Mouse (Mus musculus): ENCODE results near the gene Spout1. TPM values are rescaled to one million over a fixed set of nuclear protein-coding genes. Genes with fewer than 3 reads are reported as not detected.
"Not testable (repeated sequence)": the region's sequence is repeated elsewhere in the genome, so short reads cannot be mapped to it uniquely, and the experiment has no call there.

Spout1 gene
- polyA plus RNA-seq, 1 experiment: 28.7 TPM

DNA sequence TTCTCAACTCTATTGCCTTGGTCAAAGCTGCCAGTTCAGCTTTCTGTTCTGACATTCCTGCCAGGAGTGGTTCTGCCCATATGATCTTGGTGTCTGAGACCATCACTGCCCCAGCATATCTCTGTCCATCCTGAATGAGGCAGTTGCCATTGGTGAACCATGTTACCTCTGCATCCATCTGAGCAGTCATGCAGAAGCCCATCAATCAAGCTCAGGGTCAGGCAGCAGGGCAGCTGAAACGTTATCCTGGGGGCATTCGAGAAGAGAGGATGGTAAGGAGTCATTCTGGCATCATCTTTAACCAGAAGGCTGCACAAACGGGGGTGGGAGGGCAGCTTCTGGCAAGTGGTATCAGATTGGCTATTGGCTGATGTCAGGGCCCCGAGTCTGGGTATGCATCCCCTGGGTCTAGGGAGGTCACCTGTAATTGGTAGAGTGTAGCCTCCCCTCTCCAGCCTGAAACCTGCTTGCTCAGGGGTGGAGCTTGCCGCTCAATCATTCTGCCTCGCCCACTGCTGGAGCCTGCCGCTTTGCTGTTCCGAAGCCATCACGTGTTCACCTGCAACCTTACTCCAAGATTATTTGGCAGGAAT lies 13.8 kb downstream of the Spout1 start:
- Histone ChIP-seq H3ac (ENCODE audit: control insufficient read depth, insufficient read length) (no peak overlapping the region), H3K79me2 (ENCODE audit: control insufficient read depth, insufficient read depth) (no peaks in the 10 kb centered on the region), H3K4me3 (no peak overlapping the region), H3K36me3 (ENCODE audit: control insufficient read depth, insufficient read depth) (no peaks in the 10 kb centered on the region), H3K27me3 (ENCODE audit: control insufficient read depth, insufficient read depth, insufficient read length) (no peaks in the 10 kb centered on the region), H3K4me2 (ENCODE audit: low read depth) (no peak overlapping the region)
- TF ChIP-seq USF1 (IDR thresholded peaks at IDR 0.05; ENCODE audit: low read depth): no peak
- TF ChIP-seq POLR2A (IDR thresholded peaks at IDR 0.05; ENCODE audit: insufficient read length, low read depth): no peak
- no peak for TF ChIP-seq TCF12 (IDR thresholded peaks at IDR 0.05; ENCODE audit: insufficient read depth, poor library complexity, severe bottlenecking)
- no peak for TF ChIP-seq MYOG (IDR thresholded peaks at IDR 0.05; ENCODE audit: control insufficient read depth in 1 of 3, insufficient read depth in 1 of 3, insufficient read length in 2 of 3, low read depth in 2 of 3)
- no peak for TF ChIP-seq E2F4 (IDR thresholded peaks at IDR 0.05; ENCODE audit: insufficient read depth)
- no peak for TF ChIP-seq MYOD1 (IDR thresholded peaks at IDR 0.05; ENCODE audit: control insufficient read depth in 1 of 3, insufficient read length in 2 of 3, low read depth in 2 of 3)
- no peak for TF ChIP-seq TCF3 (IDR thresholded peaks at IDR 0.05; ENCODE audit: insufficient read length, low read depth)
- TF ChIP-seq CEBPB (IDR thresholded peaks at IDR 0.05; ENCODE audit: insufficient read depth, poor library complexity, severe bottlenecking): no peak
- no peak for TF ChIP-seq MAX (IDR thresholded peaks at IDR 0.05; ENCODE audit: low read depth)
- TF ChIP-seq SRF (IDR thresholded peaks at IDR 0.05; ENCODE audit: control insufficient read depth, insufficient read length, low read depth): no peak
- no peak for TF ChIP-seq REST (IDR thresholded peaks at IDR 0.05; ENCODE audit: insufficient read depth, insufficient read length)
- no peak for TF ChIP-seq POLR2AphosphoS2 (IDR thresholded peaks at IDR 0.05; ENCODE audit: insufficient read length, low read depth)

DNA sequence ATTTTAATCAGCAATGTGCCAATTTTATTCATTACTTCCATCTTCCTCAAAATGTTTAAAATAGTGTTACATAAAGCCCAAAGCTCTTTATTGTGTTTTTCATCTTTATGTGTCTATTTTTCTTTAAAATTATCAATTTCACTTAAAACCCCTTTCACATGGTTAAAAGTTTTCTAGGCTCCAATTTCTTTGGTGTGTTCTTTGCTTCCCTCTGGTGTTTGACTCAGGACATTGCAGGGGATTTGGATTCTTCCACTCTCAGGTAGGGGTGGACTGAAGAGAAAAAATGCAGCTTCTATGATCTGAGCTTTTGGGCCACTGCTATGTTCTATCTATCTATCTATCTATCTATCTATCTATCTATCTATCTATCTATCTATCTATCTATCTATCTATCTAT lies 16.4 kb downstream of the Spout1 start:
- Histone ChIP-seq H3K4me2 (ENCODE audit: low read depth) (no peak overlapping the region), H3K27me3 (ENCODE audit: control insufficient read depth, insufficient read depth, insufficient read length) (no peaks in the 10 kb centered on the region), H3ac (ENCODE audit: control insufficient read depth, insufficient read length) (no peak overlapping the region), H3K4me3 (no peak overlapping the region), H3K36me3 (ENCODE audit: control insufficient read depth, insufficient read depth) (no peaks in the 10 kb centered on the region), H3K79me2 (ENCODE audit: control insufficient read depth, insufficient read depth) (no peaks in the 10 kb centered on the region)
- TF ChIP-seq TCF3 (IDR thresholded peaks at IDR 0.05; ENCODE audit: insufficient read length, low read depth): no peak
- TF ChIP-seq POLR2AphosphoS2 (IDR thresholded peaks at IDR 0.05; ENCODE audit: insufficient read length, low read depth): no peak
- TF ChIP-seq MAX (IDR thresholded peaks at IDR 0.05; ENCODE audit: low read depth): no peak
- TF ChIP-seq SRF (IDR thresholded peaks at IDR 0.05; ENCODE audit: control insufficient read depth, insufficient read length, low read depth): no peak
- no peak for TF ChIP-seq REST (IDR thresholded peaks at IDR 0.05; ENCODE audit: insufficient read depth, insufficient read length)
- TF ChIP-seq USF1 (IDR thresholded peaks at IDR 0.05; ENCODE audit: low read depth): no peak
- TF ChIP-seq CEBPB (IDR thresholded peaks at IDR 0.05; ENCODE audit: insufficient read depth, poor library complexity, severe bottlenecking): no peak
- TF ChIP-seq MYOD1 (IDR thresholded peaks at IDR 0.05; ENCODE audit: control insufficient read depth in 1 of 3, insufficient read length in 2 of 3, low read depth in 2 of 3): no peak
- TF ChIP-seq TCF12 (IDR thresholded peaks at IDR 0.05; ENCODE audit: insufficient read depth, poor library complexity, severe bottlenecking): no peak
- TF ChIP-seq E2F4 (IDR thresholded peaks at IDR 0.05; ENCODE audit: insufficient read depth): no peak
- TF ChIP-seq MYOG (IDR thresholded peaks at IDR 0.05; ENCODE audit: control insufficient read depth in 1 of 3, insufficient read depth in 1 of 3, insufficient read length in 2 of 3, low read depth in 2 of 3): no peak
- TF ChIP-seq POLR2A (IDR thresholded peaks at IDR 0.05; ENCODE audit: insufficient read length, low read depth): no peak

- H3K36me3 ChIP-seq (ENCODE audit: control insufficient read depth, insufficient read depth); H3K4me2 ChIP-seq (ENCODE audit: low read depth); H3K4me3 ChIP-seq; H3K79me2 ChIP-seq (ENCODE audit: control insufficient read depth, insufficient read depth); H3K27me3 ChIP-seq (ENCODE audit: control insufficient read depth, insufficient read depth, insufficient read length); H3ac ChIP-seq (ENCODE audit: control insufficient read depth, insufficient read length): not testable (repeated sequence)
Measured at GRCm38 (mm10) chr2:30159871-30160270, 18.4 kb downstream of the Spout1 start.

GRCm38 (mm10) chr2:30152616-30153015 lies 25.6 kb downstream of the Spout1 start:
- no peaks in the 10 kb centered on the region for H3K36me3 ChIP-seq (ENCODE audit: control insufficient read depth, insufficient read depth)
- H3K4me2 ChIP-seq (ENCODE audit: low read depth): no peak overlapping the region
- TF ChIP-seq USF1 (IDR thresholded peaks at IDR 0.05; ENCODE audit: low read depth) (no peak), MAX (IDR thresholded peaks at IDR 0.05; ENCODE audit: low read depth) (no peak), POLR2AphosphoS2 (IDR thresholded peaks at IDR 0.05; ENCODE audit: insufficient read length, low read depth) (no peak), MYOG (IDR thresholded peaks at IDR 0.05; ENCODE audit: control insufficient read depth in 1 of 3, insufficient read depth in 1 of 3, insufficient read length in 2 of 3, low read depth in 2 of 3) (no peak), POLR2A (IDR thresholded peaks at IDR 0.05; ENCODE audit: insufficient read length, low read depth) (no peak), TCF3 (IDR thresholded peaks at IDR 0.05; ENCODE audit: insufficient read length, low read depth) (no peak), MYOD1 (IDR thresholded peaks at IDR 0.05; ENCODE audit: control insufficient read depth in 1 of 3, insufficient read length in 2 of 3, low read depth in 2 of 3) (no peak), SRF (IDR thresholded peaks at IDR 0.05; ENCODE audit: control insufficient read depth, insufficient read length, low read depth) (no peak), CEBPB (IDR thresholded peaks at IDR 0.05; ENCODE audit: insufficient read depth, poor library complexity, severe bottlenecking) (no peak), E2F4 (IDR thresholded peaks at IDR 0.05; ENCODE audit: insufficient read depth) (no peak), REST (IDR thresholded peaks at IDR 0.05; ENCODE audit: insufficient read depth, insufficient read length) (no peak), TCF12 (IDR thresholded peaks at IDR 0.05; ENCODE audit: insufficient read depth, poor library complexity, severe bottlenecking) (no peak)
- H3K27me3 ChIP-seq (ENCODE audit: control insufficient read depth, insufficient read depth, insufficient read length): no peaks in the 10 kb centered on the region
- H3ac ChIP-seq (ENCODE audit: control insufficient read depth, insufficient read length): no peak overlapping the region
- no peaks in the 10 kb centered on the region for H3K79me2 ChIP-seq (ENCODE audit: control insufficient read depth, insufficient read depth)
- no peak overlapping the region for H3K4me3 ChIP-seq

DNA sequence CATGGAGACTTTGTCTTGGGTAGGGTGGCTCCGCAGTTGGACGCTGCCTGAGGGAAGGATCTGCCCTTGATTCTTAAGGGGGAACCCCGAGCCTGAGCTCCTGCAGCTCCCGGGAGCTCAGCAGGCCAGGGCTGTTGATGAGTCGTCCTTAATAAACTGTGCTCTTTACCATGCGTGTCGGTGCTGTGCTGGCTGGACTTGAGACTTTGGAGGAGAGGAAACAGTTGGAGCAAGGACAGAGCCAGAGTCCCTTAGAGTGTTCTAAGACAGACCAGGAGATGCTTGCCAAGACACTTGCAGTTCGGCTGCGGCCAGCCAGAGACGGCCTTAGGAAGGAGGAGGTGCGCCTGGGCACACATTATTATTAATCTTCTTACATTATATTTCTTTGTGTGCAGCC lies 26.4 kb downstream of the Spout1 start:
- Histone ChIP-seq H3K4me3 (no peak overlapping the region), H3K36me3 (ENCODE audit: control insufficient read depth, insufficient read depth) (no peaks in the 10 kb centered on the region), H3ac (ENCODE audit: control insufficient read depth, insufficient read length) (no peak overlapping the region), H3K27me3 (ENCODE audit: control insufficient read depth, insufficient read depth, insufficient read length) (no peaks in the 10 kb centered on the region), H3K79me2 (ENCODE audit: control insufficient read depth, insufficient read depth) (no peaks in the 10 kb centered on the region), H3K4me2 (ENCODE audit: low read depth) (no peak overlapping the region)
- TF ChIP-seq POLR2A (IDR thresholded peaks at IDR 0.05; ENCODE audit: insufficient read length, low read depth) (no peak), E2F4 (IDR thresholded peaks at IDR 0.05; ENCODE audit: insufficient read depth) (no peak), MYOD1 (IDR thresholded peaks at IDR 0.05; ENCODE audit: control insufficient read depth in 1 of 3, insufficient read length in 2 of 3, low read depth in 2 of 3) (no peak), TCF12 (IDR thresholded peaks at IDR 0.05; ENCODE audit: insufficient read depth, poor library complexity, severe bottlenecking) (no peak), MYOG (IDR thresholded peaks at IDR 0.05; ENCODE audit: control insufficient read depth in 1 of 3, insufficient read depth in 1 of 3, insufficient read length in 2 of 3, low read depth in 2 of 3) (no peak), POLR2AphosphoS2 (IDR thresholded peaks at IDR 0.05; ENCODE audit: insufficient read length, low read depth) (no peak)

All from myocyte (in vitro differentiated cells).